Mouse (Mus musculus) urinary bladder, adult 18-20 months (tissue): ENCODE results near the gene Duox1.
A peak's percentile ranks its signal among the peaks of the same experiment; 100 is the strongest.
"Not testable (repeated sequence)": the region's sequence is repeated elsewhere in the genome, so short reads cannot be mapped to it uniquely, and the experiment has no call there.

ENCODE experiments used
- DNase-seq, 2 experiments: peaks; one replicate each; pipeline ENCODE4 v3.0.0; 2022; ENCODE audit warnings: low spot score in 2 of 2, mixed read lengths in 2 of 2

The Duox1 gene

GRCm38 (mm10) chr2:122311561-122311960 is 3.9 kb upstream of the Duox1 start:
- no peak for DNase-seq

DNA sequence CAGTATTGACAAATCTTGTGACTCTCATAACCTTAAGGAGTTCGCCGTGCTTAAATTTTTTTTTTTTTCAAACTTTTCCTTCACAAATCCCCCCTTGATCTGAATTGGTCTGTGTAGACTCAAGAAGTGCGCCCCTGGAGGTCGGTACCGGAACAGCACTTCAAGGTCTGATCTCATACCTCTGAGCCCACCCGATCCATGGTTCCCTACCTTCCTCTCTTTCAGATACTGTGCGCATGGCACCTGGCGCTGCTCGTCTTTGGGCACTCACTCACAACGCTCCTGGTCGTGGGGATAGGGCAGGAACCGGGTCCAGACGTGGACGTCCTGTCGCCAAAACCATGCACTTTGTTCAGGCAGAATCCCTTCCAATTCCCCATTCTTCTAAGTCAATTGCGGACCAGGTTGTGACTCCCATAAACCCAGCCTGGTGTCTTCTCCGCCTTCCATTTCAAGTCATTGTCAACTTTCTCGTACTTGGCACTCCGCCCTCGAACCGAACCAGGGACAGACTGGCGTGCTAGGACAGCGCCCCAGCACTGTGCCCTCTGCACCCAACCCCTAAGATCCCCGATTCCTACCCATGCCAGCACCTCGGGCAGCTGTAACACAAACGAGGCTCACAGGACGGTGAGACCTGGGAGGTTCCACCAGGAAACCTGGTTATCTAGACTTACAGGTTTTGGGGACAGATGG is 2.6 kb upstream of the Duox1 start:
- DNase-seq = peak; percentile 43 to 70

DNA sequence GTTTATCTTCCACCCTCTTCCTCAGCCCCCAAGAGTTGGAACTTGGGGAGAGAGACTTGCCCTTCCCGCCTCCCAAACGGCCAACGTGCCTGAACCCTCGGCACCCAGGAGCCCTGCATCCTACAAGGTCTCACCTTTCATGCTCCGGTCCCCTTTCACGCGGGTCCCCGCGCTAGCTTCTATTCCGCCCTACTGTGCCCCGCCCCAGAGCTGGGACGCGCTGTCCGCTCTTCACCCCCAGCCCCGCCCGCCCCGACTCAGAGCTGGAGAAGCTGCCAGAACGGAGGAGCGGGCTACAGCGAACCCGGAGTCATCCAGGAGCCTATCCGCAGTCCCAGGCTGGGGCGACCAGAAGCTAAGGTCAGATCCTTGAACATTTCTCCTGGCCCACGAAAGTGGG is 1.9 kb upstream of the Duox1 start, which contains the start of gene Duoxa1:
Duoxa1 (minus strand) TSS at position 195 of the 400 bp plus-strand sequence.
- no peak for DNase-seq

DNA sequence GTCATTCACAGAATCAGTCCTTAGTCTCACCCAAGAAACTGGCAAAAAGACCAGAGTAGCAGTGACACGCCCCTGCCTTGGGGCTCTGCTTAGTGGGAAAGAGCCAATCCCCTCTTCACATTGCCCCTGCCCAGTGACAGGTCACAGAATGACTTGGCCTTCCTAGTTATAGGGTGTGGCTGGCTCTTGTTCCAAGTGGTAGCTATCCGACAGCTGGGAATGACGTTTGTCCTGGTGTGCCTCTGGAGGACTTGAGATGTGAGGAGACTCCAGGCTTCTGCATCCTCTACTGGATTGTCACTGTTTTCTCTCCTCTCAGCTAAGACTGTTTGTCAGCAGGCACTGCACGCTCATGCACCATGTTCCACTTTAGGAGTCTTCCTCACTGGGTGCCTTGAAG is 1.9 kb downstream of the Duox1 start:
- no peak for DNase-seq

- no peak for DNase-seq
Measured at GRCm38 (mm10) chr2:122323960-122324359, 8.5 kb downstream of the Duox1 start.

- DNase-seq = no peak
Measured at GRCm38 (mm10) chr2:122324586-122324985, 9.1 kb downstream of the Duox1 start.

GRCm38 (mm10) chr2:122325361-122325760 is 9.9 kb downstream of the Duox1 start:
- DNase-seq = no peak

GRCm38 (mm10) chr2:122327986-122328385 is 12.5 kb downstream of the Duox1 start:
- no peak for DNase-seq

- DNase-seq = not testable (repeated sequence)
Measured at GRCm38 (mm10) chr2:122330317-122330716, 14.8 kb downstream of the Duox1 start.

GRCm38 (mm10) chr2:122332222-122332621 is 16.8 kb downstream of the Duox1 start:
- peak in 1 of 2 experiments; percentile 34 for DNase-seq

DNA sequence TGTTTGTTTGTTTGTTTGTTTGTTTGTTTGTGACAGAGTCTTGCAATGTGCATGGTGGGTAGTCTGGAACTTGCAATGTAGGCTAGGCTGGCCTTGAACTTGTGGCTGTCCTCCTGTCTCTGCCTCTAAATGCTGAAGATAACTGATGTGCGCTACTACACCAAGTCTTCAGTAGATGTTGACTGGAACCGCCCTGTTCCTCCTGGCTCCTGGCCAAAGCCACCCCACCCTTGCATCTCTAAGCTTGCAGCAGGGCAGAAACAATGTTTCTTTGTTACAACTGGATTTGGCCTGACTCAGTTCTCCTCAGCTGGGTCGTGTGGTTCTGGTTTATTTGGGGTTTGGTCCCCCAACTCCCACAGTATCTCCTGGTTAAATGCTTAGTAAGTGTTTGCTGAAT is 18.7 kb downstream of the Duox1 start:
- DNase-seq = peak; percentile 20 to 28

- DNase-seq = no peak
Measured at GRCm38 (mm10) chr2:122337291-122337690, 21.8 kb downstream of the Duox1 start.

DNA sequence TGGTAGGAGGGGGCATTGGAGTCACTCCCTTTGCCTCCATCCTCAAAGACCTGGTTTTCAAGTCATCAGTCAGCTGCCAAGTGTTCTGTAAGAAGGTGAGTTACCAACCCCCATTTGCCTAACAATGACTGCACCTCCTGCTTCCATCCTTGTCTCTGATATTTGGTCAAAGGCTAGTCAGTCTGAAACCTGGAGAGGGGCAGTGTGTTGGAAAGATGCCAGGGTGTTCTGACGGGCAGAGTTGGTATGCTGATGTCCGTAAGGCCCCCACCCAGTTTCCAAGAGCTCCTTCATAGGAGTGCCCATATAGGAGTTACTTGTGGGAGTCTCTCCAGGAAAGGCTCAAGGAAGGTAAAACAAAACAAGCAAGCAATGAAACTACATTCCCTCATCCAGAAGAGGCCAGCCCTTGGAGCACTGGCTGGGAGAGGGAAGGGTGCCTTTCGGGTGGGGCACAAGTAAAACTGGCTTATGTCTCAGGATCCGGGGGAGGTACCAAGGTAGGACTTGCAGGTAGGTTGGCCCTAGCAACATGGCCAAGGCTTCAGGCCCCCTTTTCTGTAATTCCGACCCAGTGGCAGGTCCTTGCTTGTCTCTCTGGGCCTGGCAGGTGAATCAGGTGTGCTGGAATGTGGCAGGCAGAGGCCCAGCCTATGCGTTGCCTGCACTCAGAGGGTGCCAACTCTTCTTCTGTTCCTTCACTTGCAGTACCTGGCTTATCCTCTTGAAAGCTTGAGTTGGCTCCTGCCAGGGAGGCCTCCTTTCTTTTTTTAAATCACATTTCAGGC is 29.8 kb downstream of the Duox1 start:
- peak; percentile 41 to 69 for DNase-seq

GRCm38 (mm10) chr2:122346164-122346563 is 30.7 kb downstream of the Duox1 start:
- not testable (repeated sequence) for DNase-seq

DNA sequence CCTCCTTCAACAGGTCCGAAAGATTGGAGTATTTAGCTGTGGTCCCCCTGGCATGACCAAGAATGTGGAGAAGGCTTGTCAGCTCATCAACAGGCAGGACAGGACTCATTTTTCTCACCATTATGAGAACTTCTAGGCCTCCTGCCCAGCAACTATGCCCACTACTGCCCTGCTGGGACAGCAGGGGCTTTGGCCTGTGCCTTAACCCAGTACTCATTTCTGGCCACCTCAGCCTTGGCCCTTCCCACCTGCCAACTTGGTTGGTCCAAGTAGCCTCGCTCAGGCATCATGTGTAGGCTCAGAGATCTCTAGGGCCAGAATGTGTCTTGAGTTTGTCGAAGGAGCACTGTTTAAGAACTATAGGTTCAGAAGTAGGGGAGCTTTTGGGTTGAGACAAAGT is 31.8 kb downstream of the Duox1 start:
- DNase-seq = no peak

DNA sequence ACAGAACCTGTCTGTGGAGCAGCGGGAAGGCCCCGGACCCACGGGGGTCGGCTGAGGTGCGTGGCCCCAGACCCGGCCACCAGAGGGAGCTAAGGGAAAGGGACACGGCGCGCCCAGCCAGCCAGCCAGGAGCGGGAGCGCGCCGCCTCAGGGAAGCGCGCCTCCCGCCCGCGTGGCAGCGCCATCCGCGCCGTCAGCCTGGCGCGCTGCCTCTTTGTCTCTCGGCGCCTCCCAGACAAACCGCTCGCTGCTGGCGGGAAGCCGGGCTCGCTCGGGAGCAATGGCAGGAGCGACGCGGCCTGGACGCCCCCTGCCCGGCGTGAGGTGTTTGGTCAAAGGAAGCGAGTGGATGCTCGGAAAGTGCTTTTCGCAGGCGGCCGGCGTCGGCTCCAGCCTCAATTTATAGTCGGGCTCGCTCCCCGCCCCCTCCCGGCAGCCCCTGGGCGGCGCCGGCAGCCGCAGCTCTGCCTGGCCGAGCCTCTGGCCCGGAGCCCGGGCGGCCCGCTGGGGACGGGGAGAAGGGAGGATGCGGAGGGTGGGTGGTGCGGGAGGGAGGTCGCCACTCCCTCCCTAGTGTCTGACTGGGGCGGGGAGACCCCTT is 33.2 kb downstream of the Duox1 start:
- DNase-seq = peak; percentile 82 to 90

DNA sequence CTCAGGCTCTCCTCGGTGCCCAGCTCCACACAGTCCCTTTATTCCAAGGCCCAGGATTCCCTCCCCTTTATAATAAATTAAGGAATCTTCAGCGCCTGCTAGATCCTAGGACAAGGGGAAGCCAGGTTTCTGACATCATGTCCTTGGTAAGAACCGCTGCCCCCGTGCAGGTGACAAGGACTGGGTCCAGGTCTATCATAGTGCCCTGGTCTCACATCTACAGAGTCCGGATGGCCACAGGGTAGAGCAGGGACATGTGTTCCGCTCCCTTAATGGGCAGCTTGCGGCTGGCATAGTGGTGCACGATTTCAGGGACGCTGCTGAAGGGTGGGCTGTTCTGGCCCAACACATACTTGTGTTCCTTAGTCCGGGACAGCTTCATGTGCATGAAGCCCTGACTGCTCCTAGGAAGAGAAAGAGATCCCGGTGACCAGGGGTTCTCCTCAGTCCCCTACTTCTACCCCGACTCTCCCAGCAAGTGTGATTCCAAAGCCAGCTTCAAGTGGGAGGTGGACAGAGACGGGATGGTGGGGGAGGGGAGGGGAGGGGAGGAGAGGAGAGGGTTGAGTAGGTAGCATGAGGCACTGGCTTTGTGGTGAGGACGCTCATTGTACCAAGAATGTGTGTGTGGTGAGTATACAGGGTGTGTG is 33.8 kb downstream of the Duox1 start:
- peak in 1 of 2 experiments; percentile 41 for DNase-seq

GRCm38 (mm10) chr2:122351156-122351930 is 35.9 kb downstream of the Duox1 start:
- DNase-seq = no peak

DNA sequence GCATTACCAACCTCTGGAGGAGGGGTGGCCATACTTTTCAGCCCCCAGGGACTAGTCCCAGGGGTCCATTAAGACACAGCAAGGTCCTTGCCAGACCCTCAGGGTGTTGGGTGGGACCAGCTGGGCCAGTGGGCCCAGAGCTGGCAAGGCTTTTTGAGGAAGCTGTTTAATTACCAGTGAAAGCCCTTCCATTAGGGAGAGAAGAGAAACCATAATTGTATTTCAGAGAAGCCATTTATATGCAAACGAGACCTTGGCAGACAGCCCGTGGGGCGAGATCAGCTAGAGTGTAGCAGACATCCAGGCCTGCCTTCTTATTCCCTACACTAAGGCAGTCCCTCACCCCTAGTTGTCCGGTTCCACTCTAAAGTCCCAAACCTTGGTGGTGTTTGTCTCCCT is 36.5 kb downstream of the Duox1 start:
- no peak for DNase-seq

GRCm38 (mm10) chr2:122352992-122353391 is 37.5 kb downstream of the Duox1 start:
- no peak for DNase-seq

DNA sequence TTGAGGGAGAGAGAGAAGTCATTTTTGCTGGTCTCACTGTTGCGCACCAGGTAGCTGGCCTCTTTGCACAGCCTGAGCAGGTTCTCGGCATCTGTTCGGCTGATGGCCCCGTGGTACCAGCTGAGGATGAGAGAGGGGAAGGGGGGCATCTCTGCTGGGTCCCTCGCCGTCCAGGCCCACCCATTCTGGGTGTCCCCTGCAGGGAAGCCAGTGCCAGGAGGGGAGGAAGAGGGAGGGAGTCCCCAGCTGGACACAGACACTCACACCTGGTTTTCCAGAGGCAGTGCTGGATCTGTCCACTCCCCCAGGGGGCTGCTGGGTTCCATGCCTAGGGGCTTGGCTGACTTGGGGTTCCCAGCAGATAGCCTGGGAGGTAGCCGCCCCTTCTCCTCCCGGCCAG is 38.3 kb downstream of the Duox1 start:
- no peak for DNase-seq
